Mouse (Mus musculus) MEL (cell line): ENCODE results near the gene Cdk18. TPM values are rescaled to one million over a fixed set of nuclear protein-coding genes. Genes with fewer than 3 reads are reported as not detected.

ENCODE experiments used
- DNase-seq: peaks from one replicate; pipeline ENCODE4 v3.0.0; 2011; ENCODE audit warnings: low read depth, low spot score
- H3K27ac ChIP-seq: 2 replicates; pipeline ENCODE4 v1.5.1; 2012; ENCODE audit warnings: low read depth, mild to moderate bottlenecking, control low read depth, low read length, moderate library complexity; ENCODE audit not compliant: control insufficient read depth
- H3K27me3 ChIP-seq, 2 experiments: fragments of 150-350 bp in 1 of 2; sonication (generic) in 1 of 2; 2 replicates each; pipeline ENCODE4 v1.6.1; 2012; ENCODE audit warnings: low read length in 2 of 2, mild to moderate bottlenecking in 2 of 2, improper control_type of control experiment in 1 of 2, moderate library complexity in 1 of 2; ENCODE audit not compliant: insufficient read depth in 2 of 2, control insufficient read depth in 1 of 2
- H3K36me3 ChIP-seq, 2 experiments: 2 replicates each; pipeline ENCODE4 v1.6.1; 2012 to 2014; ENCODE audit warnings: low read length in 2 of 2, improper control_type of control experiment in 1 of 2, inconsistent platforms in 1 of 2, mild to moderate bottlenecking in 1 of 2; ENCODE audit not compliant: insufficient read depth in 2 of 2, control insufficient read depth in 1 of 2
- H3K4me1 ChIP-seq, 2 experiments: fragments of 150-350 bp in 1 of 2; sonication (generic) in 1 of 2; 2 replicates each; pipeline ENCODE4 v1.6.1; 2012; ENCODE audit warnings: low read length in 2 of 2, improper control_type of control experiment in 1 of 2, mild to moderate bottlenecking in 1 of 2; ENCODE audit not compliant: insufficient read depth in 2 of 2, control insufficient read depth in 1 of 2
- H3K4me3 ChIP-seq, 2 experiments: fragments of 150-350 bp in 1 of 2; sonication (generic) in 1 of 2; 2 replicates each; pipeline ENCODE4 v1.5.1; 2012; ENCODE audit warnings: low read depth in 2 of 2, low read length in 2 of 2, mild to moderate bottlenecking in 2 of 2, moderate library complexity in 2 of 2, control low read depth in 1 of 2, improper control_type of control experiment in 1 of 2; ENCODE audit not compliant: control insufficient read depth in 1 of 2, insufficient read depth in 1 of 2
- H3K79me2 ChIP-seq: 2 replicates; pipeline ENCODE4 v1.6.1; 2012; ENCODE audit warnings: mild to moderate bottlenecking, low read length, moderate library complexity; ENCODE audit not compliant: control insufficient read depth, poor library complexity, insufficient read depth
- H3K9ac ChIP-seq: 2 replicates; pipeline ENCODE4 v1.6.1; 2012; ENCODE audit warnings: low read depth, mild to moderate bottlenecking, control low read depth, low read length, moderate library complexity; ENCODE audit not compliant: control insufficient read depth, poor library complexity, severe bottlenecking
- H3K9me3 ChIP-seq: fragments of 150-350 bp; sonication (generic); replicated peaks from 2 replicates; pipeline ENCODE4 v1.6.1; 2012; ENCODE audit warnings: mild to moderate bottlenecking, low read length, improper control_type of control experiment, moderate library complexity; ENCODE audit not compliant: insufficient read depth
- BHLHE40 ChIP-seq: IDR thresholded peaks from 2 replicates; pipeline ENCODE4 v1.6.1; 2012; ENCODE audit warnings: low read depth, mild to moderate bottlenecking, inconsistent platforms, low read length, improper control_type of control experiment, borderline replicate concordance
- CTCF ChIP-seq, 3 experiments: IDR thresholded peaks in 2 of 3; conservative IDR thresholded peaks in 1 of 3; 2 replicates each; pipeline ENCODE4 v1.5.1; 2011 to 2012; ENCODE audit warnings: low read length in 3 of 3, low read depth in 2 of 3, mild to moderate bottlenecking in 2 of 3, improper control_type of control experiment in 1 of 3, inconsistent platforms in 1 of 3, mixed read lengths in 1 of 3, moderate library complexity in 1 of 3; ENCODE audit not compliant: control insufficient read depth in 1 of 3, insufficient read depth in 1 of 3, poor library complexity in 1 of 3, severe bottlenecking in 1 of 3
- E2F4 ChIP-seq: IDR thresholded peaks from 2 replicates; pipeline ENCODE4 v1.6.1; 2011; ENCODE audit warnings: low read depth, low read length, improper control_type of control experiment, borderline replicate concordance
- GABPA ChIP-seq: IDR thresholded peaks from 2 replicates; pipeline ENCODE4 v1.6.1; 2012; ENCODE audit warnings: low read depth, mild to moderate bottlenecking, inconsistent platforms, low read length, improper control_type of control experiment, moderate library complexity
- JUND ChIP-seq: IDR thresholded peaks from 2 replicates; pipeline ENCODE4 v1.6.1; 2011; ENCODE audit warnings: low read depth, mild to moderate bottlenecking, improper control_type of control experiment, low read length
- MAFK ChIP-seq: IDR thresholded peaks from 2 replicates; pipeline ENCODE4 v1.6.1; 2011; ENCODE audit warnings: low read depth, mild to moderate bottlenecking, low read length, improper control_type of control experiment, borderline replicate concordance
- MAX ChIP-seq: IDR thresholded peaks from 2 replicates; pipeline ENCODE4 v1.6.1; 2011; ENCODE audit warnings: low read length, improper control_type of control experiment
- MAZ ChIP-seq: IDR thresholded peaks from 2 replicates; pipeline ENCODE4 v1.6.1; 2012; ENCODE audit warnings: low read depth, mild to moderate bottlenecking, inconsistent platforms, low read length, improper control_type of control experiment
- MYC ChIP-seq: IDR thresholded peaks from 2 replicates; pipeline ENCODE4 v1.6.1; 2011; ENCODE audit warnings: low read depth, mild to moderate bottlenecking, low read length, improper control_type of control experiment, moderate library complexity
- RAD21 ChIP-seq: IDR thresholded peaks from 2 replicates; pipeline ENCODE4 v1.6.1; 2011; ENCODE audit warnings: mild to moderate bottlenecking, low read depth, low read length, improper control_type of control experiment
- SMC3 ChIP-seq: IDR thresholded peaks from 2 replicates; pipeline ENCODE4 v1.6.1; 2011; ENCODE audit warnings: low read depth, low read length, improper control_type of control experiment
- TCF12 ChIP-seq: IDR thresholded peaks from 2 replicates; pipeline ENCODE4 v1.6.1; 2014; ENCODE audit warnings: low read depth, mild to moderate bottlenecking, inconsistent platforms, low read length, improper control_type of control experiment, moderate library complexity
- USF1 ChIP-seq: IDR thresholded peaks from 2 replicates; pipeline ENCODE4 v1.6.1; 2014; ENCODE audit warnings: low read depth, mild to moderate bottlenecking, inconsistent platforms, low read length, improper control_type of control experiment, moderate library complexity
- ZC3H11A ChIP-seq: IDR thresholded peaks from 2 replicates; pipeline ENCODE4 v1.6.1; 2012; ENCODE audit warnings: low read depth, mild to moderate bottlenecking, inconsistent platforms, low read length, improper control_type of control experiment
- polyA plus RNA-seq, 2 experiments: library from polyadenylated mRNA; stranded (reverse) in 1 of 2; unstranded in 1 of 2; fragments of >175 nt in 1 of 2; fragments of >200 nt in 1 of 2; gene quantifications; 2 replicates each; pipeline versions ENCODE4 v1.2.1 to v1.2.4; 2012; ENCODE audit warnings: low replicate concordance in 2 of 2, low read depth in 1 of 2; ENCODE audit not compliant: insufficient read length in 2 of 2, insufficient read depth in 1 of 2, missing spikeins in 1 of 2
- total RNA-seq: library from RNA; depleted of rRNA; stranded (reverse); fragments of 300-350 nt; gene quantifications from 2 replicates; pipeline ENCODE4 v1.2.3, GENCODE M21; 2012

Cdk18 gene
- total and polyA plus RNA-seq, 3 experiments, result 1.3 to 15.7 TPM; not detected in 1

- Histone ChIP-seq H3K4me1 (no peaks in the 10 kb centered on the region), H3K79me2 (no peaks in the 10 kb centered on the region), H3K4me3 (no peak overlapping the region), H3K27me3 (no peaks in the 10 kb centered on the region), H3K9me3 (no peaks in the 10 kb centered on the region), H3K36me3 (no peaks in the 10 kb centered on the region), H3K27ac (no peak overlapping the region), H3K9ac (no peak overlapping the region)
- peak; percentile 77 for DNase-seq
- no peak for TF ChIP-seq GABPA
- TF ChIP-seq E2F4, result no peak
- TF ChIP-seq RAD21, result peak; percentile 90
- no peak for TF ChIP-seq MAFK
- peak; percentile 82 for TF ChIP-seq ZC3H11A
- peak; percentile 94 for TF ChIP-seq SMC3
- TF ChIP-seq MAZ, result peak; percentile 84; the same call in 1 of the 2 replicates
- TF ChIP-seq MAX, result no peak
- TF ChIP-seq BHLHE40, result peak; percentile 29; the same call in 1 of the 2 replicates
- TF ChIP-seq CTCF (IDR thresholded peaks at IDR 0.05 in 2 of 3, conservative IDR thresholded peaks at IDR 0.05 in 1 of 3; ENCODE audit: control insufficient read depth in 1 of 3, insufficient read depth in 1 of 3, low read depth in 2 of 3, low read length in 3 of 3, poor library complexity in 1 of 3, severe bottlenecking in 1 of 3), result peak; percentile 77 to 93 (median 92)
Observed at GRCm38 (mm10) chr1:132116606-132117005, 22.9 kb downstream of the Cdk18 start.

GRCm38 (mm10) chr1:132113098-132113497 lies 26.4 kb downstream of the Cdk18 start:
- Histone ChIP-seq H3K27me3 (no peaks in the 10 kb centered on the region), H3K9ac (no peak overlapping the region), H3K36me3 (no peaks in the 10 kb centered on the region), H3K4me1 (no peaks in the 10 kb centered on the region), H3K79me2 (no peaks in the 10 kb centered on the region), H3K4me3 (no peak overlapping the region), H3K27ac (no peak overlapping the region), H3K9me3 (no peaks in the 10 kb centered on the region)
- no peak for TF ChIP-seq JUND
- no peak for TF ChIP-seq MAX
- TF ChIP-seq MYC, result no peak
- TF ChIP-seq USF1, result no peak
- TF ChIP-seq TCF12, result no peak
- DNase-seq, result no peak

GRCm38 (mm10) chr1:132112426-132112825 lies 27.1 kb downstream of the Cdk18 start:
- H3K4me1 ChIP-seq, result no peaks in the 10 kb centered on the region
- H3K36me3 ChIP-seq, result no peaks in the 10 kb centered on the region
- no peak for DNase-seq
- 0 out of 4 replicates have a peak, but pooled peaks cover 0 to 4% of the 10 kb centered on the region in 2 experiments for H3K27me3 ChIP-seq
- no peaks in the 10 kb centered on the region for H3K79me2 ChIP-seq
- H3K27ac ChIP-seq, result no peak overlapping the region
- TF ChIP-seq TCF12, result no peak
- no peaks in the 10 kb centered on the region for H3K9me3 ChIP-seq
- no peak overlapping the region for H3K4me3 ChIP-seq
- no peak overlapping the region for H3K9ac ChIP-seq
